Mouse (Mus musculus) spleen, adult 2 months (tissue): ENCODE results near the gene Mov10.
"Not testable (repeated sequence)": the region's sequence is repeated elsewhere in the genome, so short reads cannot be mapped to it uniquely, and the experiment has no call there.

ENCODE experiments used
- CTCF ChIP-seq: fragments of 200-500 bp; IDR thresholded peaks from 2 replicates; pipeline ENCODE4 v1.5.1; 2011; ENCODE audit warnings: mild to moderate bottlenecking, inconsistent platforms; ENCODE audit not compliant: insufficient read depth, insufficient read length, insufficient replicate concordance; ENCODE audit errors: extremely low read depth
- POLR2A ChIP-seq: fragments of 200-500 bp; IDR thresholded peaks from 2 replicates; pipeline ENCODE4 v1.6.1; 2011; ENCODE audit warnings: low read depth, low read length, inconsistent platforms

DNA sequence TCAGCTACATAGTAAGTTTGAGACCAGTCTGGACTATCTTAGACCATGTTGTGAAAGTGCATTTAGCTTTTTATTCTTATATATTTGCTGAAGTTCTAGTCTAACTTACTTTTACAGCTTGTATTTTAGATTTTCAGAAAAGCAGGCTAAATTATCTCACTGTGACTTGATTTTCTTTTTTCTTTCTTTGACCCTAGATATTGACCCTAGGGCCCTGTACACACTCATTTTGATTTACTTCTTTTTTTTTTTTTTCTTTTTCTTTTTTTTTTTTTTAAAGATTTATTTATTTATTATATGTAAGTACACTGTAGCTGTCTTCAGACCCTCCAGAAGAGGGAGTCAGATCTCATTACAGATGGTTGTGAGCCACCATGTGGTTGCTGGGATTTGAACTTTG is 48.3 kb upstream of the Mov10 start:
- TF ChIP-seq CTCF, POLR2A: not testable (repeated sequence)
